Mouse (Mus musculus): Measurements from ENCODE around the gene Copz2.

- TF ChIP-seq CTCF (conservative IDR thresholded peaks at IDR 0.05; ENCODE audit: low read length) (no peak), POU5F1 (IDR thresholded peaks at IDR 0.05; ENCODE audit: borderline replicate concordance, low read length) (no peak)
These were observed 35.8 kb upstream of the Copz2 start for GRCm38 (mm10) chr11:96813920-96814319.

All from E14TG2a.4 (cell line).